Mouse (Mus musculus) urinary bladder, postnatal 14 days (tissue): ENCODE measurements around the gene Odaph.

ENCODE experiments used
- DNase-seq: peaks from one replicate; pipeline ENCODE4 v3.0.0; 2021; ENCODE audit warnings: low spot score

Odaph gene

DNA sequence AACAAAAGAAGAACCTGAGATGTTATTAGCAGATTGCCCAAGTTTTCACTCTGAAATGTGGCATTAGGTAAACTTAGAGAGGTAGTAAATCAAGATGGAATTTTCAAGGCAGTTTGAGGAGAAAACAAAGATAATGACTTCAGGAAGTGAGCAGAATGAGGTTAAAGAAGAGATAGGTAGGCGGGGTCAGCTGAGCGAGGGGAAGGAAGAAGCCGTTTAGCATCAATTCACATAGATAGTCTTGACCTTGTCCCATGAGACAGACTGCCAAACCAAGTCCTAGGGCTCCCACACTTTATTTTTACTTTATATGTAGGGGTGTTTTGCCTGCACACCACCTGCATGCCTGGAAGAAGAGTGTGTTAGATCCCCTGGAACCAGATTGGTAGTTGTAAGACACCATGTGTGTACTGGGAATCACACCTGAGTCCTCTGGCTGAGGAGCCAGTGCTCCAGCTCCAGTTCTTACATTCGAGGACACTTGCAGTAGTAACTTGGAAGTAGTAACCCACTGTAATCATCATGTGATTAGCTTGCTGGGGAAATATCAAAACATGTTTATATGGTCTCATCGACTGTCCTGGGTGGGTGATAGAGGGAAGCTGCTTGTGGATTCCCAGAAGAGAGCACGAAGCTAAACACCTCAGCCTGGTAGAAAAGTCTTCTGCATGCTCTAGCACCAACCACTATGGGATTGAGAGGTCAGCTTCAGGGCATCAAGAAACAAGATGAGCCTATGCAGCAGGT lies 4.1 kb downstream of the Odaph start:
- no peak for DNase-seq

DNA sequence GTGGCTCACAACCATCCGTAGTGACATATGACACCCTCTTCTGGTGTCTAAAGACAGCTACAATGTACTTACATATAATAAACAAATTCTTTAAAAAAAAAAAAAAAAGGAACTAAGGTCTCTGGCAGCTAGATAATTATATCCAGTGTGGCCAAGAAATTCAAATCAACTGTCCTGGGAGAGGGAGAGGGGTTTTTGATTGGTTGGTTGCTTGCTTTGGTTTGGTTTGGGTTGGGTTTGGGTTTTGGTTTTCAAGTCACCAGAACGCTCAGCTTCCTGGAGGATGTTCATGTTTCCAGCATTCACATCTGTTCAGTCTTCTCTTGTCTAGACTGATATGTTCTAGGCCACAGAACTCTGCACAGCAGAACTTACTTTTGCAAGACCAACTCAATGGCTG lies 5.8 kb downstream of the Odaph start:
- no peak for DNase-seq

DNA sequence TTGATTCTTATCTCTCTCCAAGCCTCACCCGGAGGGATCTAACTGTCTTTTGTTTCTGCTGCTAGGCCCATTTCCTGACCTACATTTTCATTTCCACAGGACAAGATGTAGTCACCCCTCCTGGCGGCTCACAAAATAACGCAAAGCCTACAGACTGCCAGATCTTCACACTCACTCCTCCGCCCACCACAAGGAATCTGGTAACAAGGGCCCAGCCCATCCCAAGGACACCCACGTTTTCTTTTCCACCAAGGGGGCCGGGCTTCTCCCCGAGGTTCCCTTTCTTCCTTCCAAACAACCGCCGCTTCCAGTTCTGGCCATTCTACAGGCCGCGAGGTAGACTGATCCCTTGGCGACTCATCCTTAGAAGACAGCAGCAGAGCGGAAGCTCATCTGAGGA lies 7.3 kb downstream of the Odaph start:
- DNase-seq = peak; percentile 12

DNA sequence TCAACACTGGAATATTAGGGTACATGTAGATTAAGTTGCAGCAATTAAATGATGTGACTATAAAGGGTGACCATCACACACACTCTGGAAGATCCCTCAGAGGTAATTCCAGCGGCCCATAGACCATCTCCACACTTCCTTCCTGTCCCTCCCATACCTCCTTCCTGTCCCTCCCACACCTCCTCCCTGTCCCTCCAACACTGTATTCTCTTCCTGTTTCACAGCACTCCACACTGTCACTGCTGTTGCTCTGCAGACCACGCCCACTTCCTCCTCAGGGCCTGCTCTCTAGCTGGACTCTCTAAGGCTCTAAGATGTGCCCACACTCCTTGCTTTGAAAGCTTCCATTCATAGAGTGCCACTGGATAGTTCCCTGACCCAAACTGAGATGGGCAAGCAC lies 13.5 kb downstream of the Odaph start:
- DNase-seq = no peak

DNA sequence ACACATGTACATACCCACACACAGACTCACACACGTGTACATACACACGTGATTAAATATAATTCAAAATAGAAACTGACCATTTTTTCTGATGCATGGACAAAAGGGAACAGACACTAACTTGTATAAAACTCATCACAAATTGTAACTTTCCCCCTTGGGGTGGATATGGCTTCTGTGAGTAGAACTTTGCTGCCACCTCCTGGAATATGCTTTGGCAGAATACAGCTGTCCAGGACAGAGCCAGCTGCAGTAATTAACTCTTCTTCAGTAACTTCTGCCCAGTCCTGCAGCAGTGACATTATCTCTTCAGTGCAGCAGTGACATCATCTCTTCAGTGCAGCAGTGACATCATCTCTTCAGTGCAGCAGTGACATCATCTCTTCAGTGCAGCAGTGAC lies 15.7 kb downstream of the Odaph start:
- DNase-seq = no peak

GRCm38 (mm10) chr5:92009827-92010226 lies 22.6 kb downstream of the Odaph start:
- DNase-seq = no peak

- DNase-seq = no peak
Observed at GRCm38 (mm10) chr5:92011756-92012155, 24.5 kb downstream of the Odaph start.

- no peak for DNase-seq
Observed at GRCm38 (mm10) chr5:92019960-92020359, 32.7 kb downstream of the Odaph start.

DNA sequence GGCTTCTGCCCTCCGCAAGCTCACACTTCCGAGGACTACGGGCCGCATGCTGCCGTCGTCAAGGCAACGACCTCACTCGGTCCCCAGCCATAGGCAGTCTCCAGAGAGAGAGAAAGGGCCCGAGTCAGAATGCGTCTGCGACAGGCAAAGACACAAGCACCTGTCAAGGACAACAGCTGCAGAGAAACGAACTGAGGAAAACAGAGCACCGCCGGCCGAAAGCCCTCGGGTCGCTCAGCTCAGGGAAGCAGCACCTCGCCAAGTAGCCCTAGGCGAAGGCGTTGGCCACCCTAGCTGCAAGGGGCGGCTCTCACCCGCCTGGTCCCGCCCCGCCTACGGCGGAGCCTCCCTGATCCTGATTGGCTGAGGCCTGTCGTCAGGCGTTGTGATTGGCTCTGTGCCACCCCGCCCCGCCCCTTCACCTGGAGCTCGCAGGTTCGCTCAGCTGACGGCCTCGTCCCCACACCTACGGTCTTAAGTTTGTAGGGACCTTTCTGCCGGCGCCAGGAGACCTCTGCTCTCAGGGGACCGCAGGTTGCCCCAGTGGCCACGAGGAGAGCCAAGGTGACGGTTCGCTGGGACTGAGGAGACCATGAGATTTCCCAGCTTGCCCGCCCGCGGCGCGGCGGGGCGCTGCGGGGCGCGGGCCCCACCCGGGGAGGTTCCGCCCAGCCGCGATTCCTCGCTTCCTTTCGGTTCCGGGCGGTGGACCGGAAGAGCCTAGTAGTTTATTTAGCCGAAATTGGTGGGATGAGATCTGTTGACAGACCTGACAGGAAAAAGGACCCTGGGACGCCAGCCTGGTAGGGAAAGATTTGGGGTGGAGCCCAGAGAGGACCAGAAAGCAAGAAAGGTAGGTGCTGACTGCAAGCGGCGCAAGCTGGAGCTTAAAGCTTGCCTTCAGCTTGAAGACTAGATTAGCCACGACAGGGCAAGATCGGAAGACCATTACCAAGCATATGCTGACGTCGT lies 55.4 kb downstream of the Odaph start:
- peak; percentile 97 for DNase-seq

DNA sequence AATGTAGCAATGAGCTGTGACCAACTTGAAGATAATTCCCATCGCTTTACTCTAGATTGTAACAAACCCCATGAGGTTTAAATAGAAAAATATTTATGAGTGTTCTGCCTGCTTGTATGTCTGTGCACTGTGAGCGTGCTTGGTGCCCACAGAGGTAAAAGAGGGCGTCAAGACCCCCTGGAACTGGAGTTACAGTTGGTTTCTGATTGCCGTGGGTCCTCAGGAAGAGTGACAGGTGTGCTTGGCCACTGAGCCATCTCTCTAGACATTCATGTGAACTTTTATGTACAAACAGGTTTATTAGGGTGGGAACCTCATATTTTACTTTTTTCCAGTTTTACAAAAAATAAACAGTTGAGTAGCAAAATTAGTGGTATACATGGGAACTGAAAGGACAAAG lies 56.5 kb downstream of the Odaph start, which contains the start of gene Cdkl2:
Gene Cdkl2 (minus strand): TSS at position 101 of the 400 bp plus-strand sequence.
- DNase-seq = no peak
